Mouse (Mus musculus) R1 (cell line): ENCODE results near the gene Olfr1287.

Source experiments
- DNase-seq: peaks from one replicate; pipeline ENCODE4 v3.0.0-alpha.2; 2018; ENCODE audit warnings: low read depth, low spot score

Gene Olfr1287

GRCm38 (mm10) chr2:111448842-111449241 is at the start of gene Olfr1287:
Gene Olfr1287, plus strand, starts transcription at chr2:111449142.
- DNase-seq, result no peak

GRCm38 (mm10) chr2:111422931-111423330 is 26.0 kb upstream of the Olfr1287 start, which contains the start of gene Olfr1286:
Gene Olfr1286, minus strand, starts transcription at chr2:111423115.
- DNase-seq, result no peak

- no peak for DNase-seq
These were observed 24.9 kb downstream of the Olfr1287 start, which contains the start of gene Olfr1288 for GRCm38 (mm10) chr2:111473801-111474200. Gene Olfr1288, plus strand, starts transcription at chr2:111474101.

- DNase-seq, result no peak
These were observed 31.6 kb downstream of the Olfr1287 start, which contains the start of gene Olfr1289 for GRCm38 (mm10) chr2:111480519-111480918. Gene Olfr1289, plus strand, starts transcription at chr2:111480819.

GRCm38 (mm10) chr2:111493729-111494128 is 44.8 kb downstream of the Olfr1287 start, which contains the start of gene Olfr1290:
Gene Olfr1290, minus strand, starts transcription at chr2:111493829.
- DNase-seq, result no peak

- DNase-seq, result no peak
These were observed 47.9 kb downstream of the Olfr1287 start, which contains the start of gene Olfr1291-ps1 for GRCm38 (mm10) chr2:111496880-111497279. Gene Olfr1291-ps1, plus strand, starts transcription at chr2:111497180.
